Mouse (Mus musculus) liver, adult 2 months (tissue): Measurements from ENCODE around the gene Olfr544. TPM values are rescaled to one million over a fixed set of nuclear protein-coding genes. Genes with fewer than 3 reads are reported as not detected.

Experiments used
- DNase-seq: peaks from one replicate; pipeline ENCODE4 v3.0.0-alpha.2; 2011; ENCODE audit warnings: low read depth, low spot score; ENCODE audit errors: extremely low read depth
- H3K27ac ChIP-seq: fragments of 200-500 bp; replicated peaks from 2 replicates; pipeline ENCODE4 v1.5.1; 2012; ENCODE audit warnings: low read depth, mild to moderate bottlenecking, control low read depth, inconsistent platforms, low read length; ENCODE audit not compliant: insufficient read depth
- H3K27me3 ChIP-seq: fragments of 200-500 bp; 2 replicates; pipeline ENCODE4 v1.6.1; 2012; ENCODE audit warnings: mild to moderate bottlenecking, moderate library complexity, low read length, inconsistent platforms; ENCODE audit not compliant: control insufficient read depth, insufficient read depth
- H3K36me3 ChIP-seq: fragments of 200-500 bp; 2 replicates; pipeline ENCODE4 v1.6.1; 2012; ENCODE audit warnings: low read length, inconsistent platforms; ENCODE audit not compliant: control insufficient read depth, insufficient read depth
- H3K4me1 ChIP-seq: fragments of 200-500 bp; 2 replicates; pipeline ENCODE4 v1.6.1; 2011; ENCODE audit warnings: low read length; ENCODE audit not compliant: control insufficient read depth, insufficient read depth
- H3K4me3 ChIP-seq: fragments of 200-500 bp; 2 replicates; pipeline ENCODE4 v1.5.1; 2011; ENCODE audit warnings: low read depth, mild to moderate bottlenecking, control low read depth, low read length, moderate library complexity; ENCODE audit not compliant: insufficient read depth
- H3K79me2 ChIP-seq: fragments of 200-500 bp; 2 replicates; pipeline ENCODE4 v1.6.1; 2012; ENCODE audit warnings: inconsistent platforms, mild to moderate bottlenecking, low read length, moderate library complexity; ENCODE audit not compliant: control insufficient read depth, insufficient read depth
- H3K9ac ChIP-seq: fragments of 200-500 bp; 2 replicates; pipeline ENCODE4 v1.6.1; 2012; ENCODE audit warnings: low read depth, mild to moderate bottlenecking, control low read depth, inconsistent platforms, low read length
- CTCF ChIP-seq: fragments of 200-500 bp; IDR thresholded peaks from 2 replicates; pipeline ENCODE4 v1.5.1; 2011; ENCODE audit warnings: low read depth, low read length, control low read depth
- POLR2A ChIP-seq: fragments of 200-500 bp; IDR thresholded peaks from 2 replicates; pipeline ENCODE4 v1.6.1; 2011; ENCODE audit warnings: low read length, control low read depth; ENCODE audit not compliant: insufficient read depth; ENCODE audit errors: extremely low read depth
- WGBS: fragments of 180-500 bp; shearing (Covaris S2); methylation state at CpG from one replicate; pipeline ENCODE4 v1.1.7; 2018; 5-methylcytosine and 5-hydroxymethylcytosine counted together
- polyA plus RNA-seq: library from polyadenylated mRNA; depleted of rRNA; stranded (reverse); fragments of >200 nt; gene quantifications from 2 replicates; pipeline ENCODE4 v1.2.3, GENCODE M21; 2012; rRNA removed
- total RNA-seq: library from RNA; depleted of rRNA; stranded (reverse); fragments of >200 nt; gene quantifications from 2 replicates; pipeline ENCODE4 v1.2.3, GENCODE M21; 2014; rRNA removed

Olfr544 gene
- total RNA-seq = not detected in 2 replicates
- not detected in 2 replicates for polyA plus RNA-seq

DNA sequence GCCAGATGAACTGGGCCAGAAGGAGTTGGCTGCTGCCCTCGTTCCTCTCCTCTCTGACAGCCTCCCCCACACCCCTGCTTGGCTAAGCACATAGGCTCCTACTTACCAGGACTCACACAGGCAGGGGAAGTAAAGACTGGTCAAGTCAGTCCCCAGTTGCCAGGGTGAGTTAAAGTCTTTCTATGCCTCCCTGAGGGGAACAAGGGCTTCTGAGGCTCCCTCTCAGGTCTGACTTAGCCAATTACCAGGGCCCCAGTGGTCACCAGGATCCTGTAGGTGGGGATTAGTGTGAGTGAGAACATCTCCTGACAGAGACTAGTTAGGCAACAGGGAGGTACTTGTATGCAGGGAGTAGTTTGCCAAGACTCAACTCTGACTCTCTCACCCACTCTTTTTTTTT is at the start of gene Olfr544:
Gene Olfr544, minus strand, starts transcription at position 153 of the 400 bp plus-strand sequence.
- Histone ChIP-seq H3K4me3 (no peak within 1 kb of the TSS), H3K9ac (no peak within 1 kb of the TSS), H3K27ac (no peak within 1 kb of the TSS), H3K79me2 (no peaks in the 10 kb centered on the region), H3K4me1 (no peaks in the 10 kb centered on the region), H3K36me3 (no peaks in the 10 kb centered on the region), H3K27me3 (no peaks in the 10 kb centered on the region)
- no peak for TF ChIP-seq CTCF
- no peak for TF ChIP-seq POLR2A
- WGBS = 58% methylated on average over 1 of the region's 1 CpGs
- no peak for DNase-seq

DNA sequence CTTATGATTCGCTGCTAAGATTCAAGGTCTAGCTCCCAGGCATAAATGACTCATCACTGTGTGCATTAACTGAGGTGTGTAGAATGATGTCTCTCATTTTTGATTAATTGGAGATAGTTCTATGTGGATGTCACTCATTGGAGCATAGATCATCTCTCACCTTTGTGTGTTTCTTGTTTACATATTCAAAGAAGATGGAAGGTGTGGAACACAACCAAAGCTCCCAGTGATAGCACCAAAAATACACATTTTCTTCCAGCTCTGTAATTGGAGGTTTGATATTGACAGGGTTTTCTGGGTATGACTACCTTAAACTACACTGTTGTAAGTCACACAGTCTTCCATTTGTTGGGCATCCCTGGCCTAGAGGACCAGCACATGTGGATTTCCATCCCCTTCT is 46.3 kb upstream of the Olfr544 start, which contains the start of gene Olfr547:
Gene Olfr547, plus strand, starts transcription at position 301 of the 400 bp plus-strand sequence.
- H3K9ac ChIP-seq = no peak within 1 kb of the TSS
- H3K27ac ChIP-seq = no peak within 1 kb of the TSS
- H3K27me3 ChIP-seq = no peaks in the 10 kb centered on the region
- DNase-seq = no peak
- no peak for TF ChIP-seq CTCF
- TF ChIP-seq POLR2A = no peak
- no peaks in the 10 kb centered on the region for H3K4me1 ChIP-seq
- 81% methylated on average over 1 of the region's 1 CpGs for WGBS
- H3K79me2 ChIP-seq = no peaks in the 10 kb centered on the region
- H3K36me3 ChIP-seq = no peaks in the 10 kb centered on the region
- H3K4me3 ChIP-seq = no peak within 1 kb of the TSS

DNA sequence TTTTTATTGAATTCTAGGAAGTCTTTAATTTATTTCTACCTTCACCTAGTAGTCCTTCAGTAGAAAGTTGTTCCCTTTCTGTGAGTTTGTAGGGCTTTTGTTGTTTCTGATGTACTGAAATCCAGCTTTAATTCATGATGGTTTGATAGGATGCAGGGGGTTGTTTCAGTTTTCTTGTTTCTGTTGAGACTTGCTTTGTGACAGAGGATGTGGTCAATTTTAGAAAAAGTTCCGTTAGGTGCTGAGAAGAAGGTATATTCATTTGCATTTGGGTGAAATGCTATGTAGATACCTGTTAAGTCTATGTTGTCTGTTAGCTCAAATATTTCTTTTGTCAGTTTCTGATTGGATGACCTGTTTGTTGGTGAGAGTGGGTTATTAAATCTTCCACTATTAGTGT is 40.9 kb upstream of the Olfr544 start:
- no peak for DNase-seq
- TF ChIP-seq CTCF (no peak), POLR2A (no peak)

DNA sequence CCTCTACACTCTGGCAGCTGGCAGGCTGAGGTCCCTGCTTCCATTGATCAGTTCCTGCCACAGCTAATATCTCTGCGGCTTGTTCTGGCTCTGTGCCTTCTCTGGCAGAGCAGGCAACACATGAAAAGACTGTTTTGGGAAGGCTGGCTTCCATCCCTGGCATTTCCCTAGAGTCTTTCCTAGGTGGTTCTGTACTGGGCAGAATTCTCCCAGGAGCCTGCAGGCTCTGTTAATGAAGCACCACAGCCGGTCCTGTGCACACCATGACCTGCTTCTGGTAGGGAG is 28.9 kb upstream of the Olfr544 start:
- TF ChIP-seq POLR2A = no peak
- no peak for TF ChIP-seq CTCF
- H3K27ac ChIP-seq = no peak overlapping the region
- H3K79me2 ChIP-seq = no peaks in the 10 kb centered on the region

More for the DNA sequence above, 40.9 kb upstream of the Olfr544 start:
- no peaks in the 10 kb centered on the region for H3K36me3 ChIP-seq
- H3K9ac ChIP-seq = no peak overlapping the region
- H3K27me3 ChIP-seq = no peaks in the 10 kb centered on the region
- H3K79me2 ChIP-seq = no peaks in the 10 kb centered on the region
- H3K27ac ChIP-seq = no peak overlapping the region
- 81% methylated on average over 1 of the region's 1 CpGs for WGBS
- H3K4me1 ChIP-seq = no peaks in the 10 kb centered on the region
- no peak overlapping the region for H3K4me3 ChIP-seq

DNA sequence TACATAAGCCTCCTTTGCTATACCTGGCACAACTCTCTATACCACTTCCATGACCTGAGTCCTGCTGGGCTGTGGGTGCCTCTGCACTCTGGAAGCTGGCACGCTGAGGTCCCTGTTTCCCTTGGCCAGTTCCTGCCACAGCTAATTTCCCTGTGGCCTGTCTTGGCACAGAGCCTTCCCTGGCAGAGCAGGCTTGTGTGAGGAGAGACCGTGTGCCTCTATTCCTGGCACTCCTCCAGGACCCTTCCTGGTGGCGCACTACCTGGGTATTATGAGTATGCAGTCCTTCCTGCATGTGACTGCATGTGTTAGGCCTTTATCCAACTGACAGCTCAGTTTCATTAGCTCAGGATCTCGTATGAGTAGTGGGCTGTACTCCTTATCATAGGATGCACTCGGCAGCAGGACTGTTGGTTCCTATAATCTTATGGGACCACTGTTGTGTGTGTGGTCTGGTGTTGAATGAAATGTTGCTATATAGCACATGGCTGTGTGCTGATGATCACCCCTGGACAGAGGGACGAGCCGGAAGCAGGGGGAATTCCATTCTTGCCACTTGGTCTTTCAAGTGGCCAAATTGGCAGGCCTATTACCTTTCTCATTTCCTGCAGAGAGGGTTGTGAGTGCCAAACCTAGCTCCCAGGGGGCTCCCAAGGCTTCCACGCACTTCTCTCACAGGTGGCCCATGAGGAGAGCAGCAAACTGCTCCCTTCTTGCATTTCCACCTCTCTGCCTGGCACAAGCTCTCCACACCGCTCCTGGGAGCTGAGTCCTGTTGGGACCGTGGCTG is 28.3 kb upstream of the Olfr544 start:
- no peaks in the 10 kb centered on the region for H3K79me2 ChIP-seq
- H3K9ac ChIP-seq = no peak overlapping the region
- no peak overlapping the region for H3K4me3 ChIP-seq
- WGBS = 46% methylated on average over 10 of the region's 10 CpGs
- H3K27ac ChIP-seq = no peak overlapping the region
- no peaks in the 10 kb centered on the region for H3K27me3 ChIP-seq
- TF ChIP-seq CTCF (no peak), POLR2A (no peak)
- H3K4me1 ChIP-seq = 0 out of 2 replicates have a peak, but pooled peaks cover 1% of the 10 kb centered on the region
- no peaks in the 10 kb centered on the region for H3K36me3 ChIP-seq
- peak; percentile 16 for DNase-seq

More for the DNA sequence above, 28.9 kb upstream of the Olfr544 start:
- Histone ChIP-seq H3K36me3 (no peaks in the 10 kb centered on the region), H3K9ac (no peak overlapping the region), H3K27me3 (no peaks in the 10 kb centered on the region), H3K4me3 (no peak overlapping the region), H3K4me1 (0 out of 2 replicates have a peak, but pooled peaks cover 1% of the 10 kb centered on the region)
- DNase-seq = peak; percentile 48
- WGBS = 42% methylated on average over 2 of the region's 2 CpGs

DNA sequence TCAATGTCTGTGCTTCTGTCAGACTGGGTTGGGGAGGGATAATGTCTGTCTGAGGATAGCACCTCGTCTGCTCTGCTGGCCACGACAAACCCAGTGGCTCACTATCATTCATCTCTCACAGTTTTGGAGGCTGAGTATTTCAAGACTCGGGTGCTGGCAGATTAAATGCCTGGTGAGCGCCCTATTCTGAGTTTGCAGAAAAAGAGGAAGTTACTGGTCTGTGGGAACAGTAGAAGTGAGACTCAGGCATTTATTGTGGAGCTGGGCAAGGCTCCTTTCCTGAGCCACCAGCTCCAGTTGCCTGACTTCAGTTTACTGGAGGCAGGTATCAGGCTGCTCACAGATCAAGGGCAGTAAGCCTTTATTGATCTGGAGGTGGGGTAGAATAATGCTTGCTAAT is 26.0 kb upstream of the Olfr544 start:
- DNase-seq = no peak
- whole genome bisulfite sequencing = 72% methylated on average over 4 of the region's 4 CpGs

More for the DNA sequence above, 26.0 kb upstream of the Olfr544 start:
- Histone ChIP-seq H3K4me3 (no peak overlapping the region), H3K79me2 (no peaks in the 10 kb centered on the region), H3K4me1 (0 out of 2 replicates have a peak, but pooled peaks cover 1% of the 10 kb centered on the region), H3K9ac (no peak overlapping the region), H3K27ac (no peak overlapping the region), H3K36me3 (no peaks in the 10 kb centered on the region), H3K27me3 (no peaks in the 10 kb centered on the region)
- no peak for TF ChIP-seq POLR2A
- no peak for TF ChIP-seq CTCF
